Mouse (Mus musculus): ENCODE results near the gene Arglu1.

Arglu1 gene

DNA sequence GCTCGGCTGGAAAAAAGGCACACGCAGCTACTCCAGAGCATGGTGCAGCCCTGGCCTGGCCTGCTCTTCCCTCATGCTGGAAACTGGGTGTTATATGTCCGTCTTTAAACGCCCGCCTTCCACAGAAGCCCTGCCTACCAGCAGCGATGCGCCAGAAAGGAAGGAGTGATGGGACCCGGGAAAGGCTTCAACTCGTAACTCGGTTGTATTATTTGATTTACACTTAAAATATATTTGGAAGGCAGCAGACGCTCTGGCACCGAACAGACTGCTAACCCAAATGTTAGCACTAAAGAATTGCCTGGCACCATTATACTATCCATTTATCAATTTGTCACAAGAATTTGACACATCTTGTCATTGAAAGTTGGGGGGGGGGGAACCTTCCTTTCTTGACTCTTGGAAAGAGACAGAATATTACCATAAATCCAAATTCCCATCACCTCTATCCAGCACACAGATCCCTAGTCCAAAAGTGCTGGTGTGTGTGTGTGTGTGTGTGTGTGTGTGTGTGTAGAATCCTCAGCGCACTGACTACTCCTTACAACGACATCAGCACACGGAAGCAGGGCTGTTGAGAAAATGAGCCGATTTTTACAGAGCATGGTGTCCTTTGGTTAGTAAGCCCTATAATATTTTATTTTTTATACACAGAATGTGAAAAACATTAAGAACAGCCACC, 68.9 kb downstream of the Arglu1 start:
- DNase-seq (ENCODE audit: low read depth) = no peak

DNA sequence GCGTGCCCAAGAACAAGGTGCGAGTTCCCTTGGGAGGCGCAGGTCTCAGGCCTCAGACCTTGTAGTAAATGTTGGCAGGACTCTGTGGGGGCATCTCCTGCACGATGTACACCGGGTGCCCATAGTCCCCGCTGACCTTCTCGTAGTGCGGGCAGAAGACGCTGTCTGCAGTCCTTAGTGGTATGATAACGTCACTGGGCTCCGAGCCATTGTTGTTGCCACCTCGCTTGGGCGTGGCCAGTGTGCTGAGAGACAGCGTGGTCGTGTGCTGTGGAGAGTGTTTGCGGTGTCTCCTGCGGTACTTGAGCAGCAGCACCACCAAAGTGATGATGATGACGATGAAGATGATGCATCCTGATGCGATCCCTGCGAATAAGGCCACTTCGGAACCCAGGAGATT, 69.8 kb downstream of the Arglu1 start:
- no peak for DNase-seq (ENCODE audit: low read depth)

DNA sequence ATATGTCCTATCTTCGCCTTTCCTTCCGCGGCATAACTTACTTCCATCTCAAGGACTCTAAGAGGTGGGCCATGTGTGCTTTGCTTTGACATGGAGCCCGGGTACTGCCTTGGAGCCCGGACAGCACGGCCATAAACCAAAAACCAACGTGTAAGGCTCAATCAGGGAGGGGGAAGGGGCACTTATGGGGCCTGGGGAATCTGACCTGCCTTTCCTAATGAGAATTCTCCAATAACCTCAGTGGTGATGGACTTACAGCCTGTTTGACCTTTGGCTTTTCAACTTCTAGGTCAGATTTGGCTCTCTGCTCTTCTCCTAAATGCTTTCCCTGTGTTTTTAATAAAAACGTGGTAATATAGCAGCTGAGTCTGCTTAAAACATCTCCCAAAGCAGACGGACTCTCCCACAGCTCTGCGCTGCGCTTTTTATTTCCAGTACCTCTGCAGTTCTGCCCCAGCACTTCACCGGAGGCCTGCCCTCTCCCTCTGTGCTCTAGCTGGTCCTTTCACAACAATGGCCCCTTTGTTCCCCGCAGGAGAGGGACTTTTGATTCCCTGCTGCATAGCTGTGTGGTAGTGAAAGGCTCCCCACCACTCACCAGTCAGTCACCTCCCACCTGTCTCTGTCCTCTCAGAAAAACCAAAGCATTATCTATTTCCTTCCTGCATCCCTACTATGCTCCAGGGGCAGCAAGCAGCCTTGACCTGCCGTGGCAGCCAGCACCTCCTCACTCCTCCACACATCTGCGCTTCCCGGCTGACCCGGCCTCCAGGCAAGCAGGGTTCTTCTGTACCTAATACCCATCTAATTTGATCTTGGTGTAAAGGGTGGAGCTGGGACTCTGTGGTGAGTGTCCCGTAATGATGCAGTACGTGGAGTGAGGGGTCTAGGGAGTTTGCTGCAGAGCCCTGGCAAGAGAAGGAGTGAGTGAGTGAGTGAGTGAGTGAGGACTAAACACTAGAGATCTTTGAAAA, 70.8 kb downstream of the Arglu1 start:
- no peak for DNase-seq (ENCODE audit: low read depth)

Data from naive thymus-derived CD4-positive, alpha-beta T cell, adult 2 months (primary cell).